Mouse (Mus musculus): ENCODE measurements around the gene Cul1. TPM values are rescaled to one million over a fixed set of nuclear protein-coding genes. Genes with fewer than 3 reads are reported as not detected.

The Cul1 gene
- 61.1 and 67.9 TPM in 2 replicates for polyA plus RNA-seq (2015; fragmentation: Nextera tagmentation; extraction: Ambion mirVana)

DNA sequence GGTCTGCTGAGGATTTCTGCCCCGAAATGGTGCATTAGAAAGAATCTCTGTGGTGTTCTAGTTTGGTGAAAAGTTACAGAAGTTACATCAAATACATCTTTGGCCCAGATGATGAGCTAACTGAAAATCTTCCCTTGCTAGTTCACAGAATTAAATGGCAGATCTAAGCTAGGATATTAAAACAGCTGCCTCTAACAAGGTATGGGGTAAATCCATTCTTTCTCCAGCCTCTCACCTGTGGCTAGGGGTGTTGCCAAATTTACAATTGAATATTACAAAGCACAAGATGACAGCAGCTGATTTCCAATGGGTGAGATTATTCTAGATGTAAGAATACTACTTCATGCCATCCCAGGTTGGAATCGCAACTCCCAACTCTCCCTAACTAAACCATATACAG is at the start of gene Cul1:
Gene Cul1, plus strand, starts transcription at position 301 of the 400 bp plus-strand sequence.
- no peaks in the 10 kb centered on the region for H3K4me1 ChIP-seq (replicated peaks; ENCODE audit: control insufficient read depth, insufficient read depth)
- H3K27ac ChIP-seq (replicated peaks) = peak within 1 kb of the TSS; percentile 99
- WGBS = 41% methylated on average over 2 of the region's 2 CpGs
- H3K36me3 ChIP-seq (ENCODE audit: control insufficient read depth, insufficient read depth, low read length) = no peaks in the 10 kb centered on the region
- peak within 1 kb of the TSS; percentile 83 for H3K4me2 ChIP-seq (replicated peaks; ENCODE audit: low read depth)
- DNase-seq (ENCODE audit: low spot score) = no peak
- TF ChIP-seq EP300 (optimal IDR thresholded peaks at IDR 0.05) (no peak), CTCF (IDR thresholded peaks at IDR 0.05; ENCODE audit: low read depth) (no peak)
- H3K9me3 ChIP-seq (ENCODE audit: control insufficient read depth, low read length) = no peaks in the 10 kb centered on the region
- H3K27me3 ChIP-seq (ENCODE audit: control insufficient read depth, insufficient read depth, low read length) = no peaks in the 10 kb centered on the region
- ATAC-seq (ENCODE audit: low FRiP score, low TSS enrichment) = no peak
- peak within 1 kb of the TSS; percentile 97 for H3K4me3 ChIP-seq (ENCODE audit: low read depth, low read length)
- peak within 1 kb of the TSS; percentile 99 for H3K9ac ChIP-seq (ENCODE audit: low read length)

- Histone ChIP-seq H3K27me3 (ENCODE audit: control insufficient read depth, insufficient read depth, low read length) (no peaks in the 10 kb centered on the region), H3K36me3 (ENCODE audit: control insufficient read depth, insufficient read depth, low read length) (no peaks in the 10 kb centered on the region), H3K27ac (replicated peaks) (no peak overlapping the region), H3K9me3 (ENCODE audit: control insufficient read depth, low read length) (no peaks in the 10 kb centered on the region), H3K4me2 (replicated peaks; ENCODE audit: low read depth) (no peak overlapping the region), H3K9ac (ENCODE audit: low read length) (no peak overlapping the region), H3K4me3 (ENCODE audit: low read depth, low read length) (no peak overlapping the region), H3K4me1 (replicated peaks; ENCODE audit: control insufficient read depth, insufficient read depth) (no peaks in the 10 kb centered on the region)
- WGBS = 67% methylated on average over 11 of the region's 11 CpGs
- ATAC-seq (ENCODE audit: low FRiP score, low TSS enrichment) (no peak), DNase-seq (ENCODE audit: low spot score) (no peak)
- no peak for TF ChIP-seq CTCF (IDR thresholded peaks at IDR 0.05; ENCODE audit: low read depth)
- TF ChIP-seq EP300 (optimal IDR thresholded peaks at IDR 0.05) = no peak
Measured at GRCm38 (mm10) chr6:47404419-47405382, 48.5 kb upstream of the Cul1 start.

GRCm38 (mm10) chr6:47412886-47413606 is 40.2 kb upstream of the Cul1 start:
- Histone ChIP-seq H3K36me3 (ENCODE audit: control insufficient read depth, insufficient read depth, low read length) (no peaks in the 10 kb centered on the region), H3K4me2 (replicated peaks; ENCODE audit: low read depth) (no peak overlapping the region), H3K4me3 (ENCODE audit: low read depth, low read length) (no peak overlapping the region), H3K9ac (ENCODE audit: low read length) (no peak overlapping the region), H3K4me1 (replicated peaks; ENCODE audit: control insufficient read depth, insufficient read depth) (no peaks in the 10 kb centered on the region), H3K9me3 (ENCODE audit: control insufficient read depth, low read length) (no peaks in the 10 kb centered on the region), H3K27ac (replicated peaks) (no peak overlapping the region), H3K27me3 (ENCODE audit: control insufficient read depth, insufficient read depth, low read length) (no peaks in the 10 kb centered on the region)
- TF ChIP-seq EP300 (optimal IDR thresholded peaks at IDR 0.05) (no peak), CTCF (IDR thresholded peaks at IDR 0.05; ENCODE audit: low read depth) (no peak)
- DNase-seq (ENCODE audit: low spot score) (no peak), ATAC-seq (ENCODE audit: low FRiP score, low TSS enrichment) (no peak)
- WGBS = 28% methylated on average over 4 of the region's 4 CpGs

DNA sequence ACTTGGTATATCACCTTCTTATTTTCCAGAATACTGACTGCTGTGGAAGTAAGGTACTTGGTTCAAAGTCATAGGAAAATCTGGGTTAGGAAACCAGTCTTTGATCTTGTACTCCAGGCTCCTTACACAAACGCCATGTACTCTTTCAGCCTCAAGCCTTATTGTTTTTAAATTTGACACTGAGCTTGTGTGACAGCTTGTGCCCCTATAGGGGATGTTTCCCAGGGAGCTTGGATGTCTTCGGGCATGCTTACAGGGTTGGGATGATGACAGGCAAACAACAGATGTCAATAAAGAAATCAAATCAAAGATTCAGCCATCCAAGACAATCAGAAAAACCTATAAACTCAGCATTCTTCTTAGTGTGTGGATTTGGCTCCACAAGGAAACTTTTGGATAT is 39.5 kb upstream of the Cul1 start:
- TF ChIP-seq EP300 (optimal IDR thresholded peaks at IDR 0.05) (no peak), CTCF (IDR thresholded peaks at IDR 0.05; ENCODE audit: low read depth) (no peak)
- H3K4me3 ChIP-seq (ENCODE audit: low read depth, low read length) = no peak overlapping the region
- DNase-seq (ENCODE audit: low spot score) = no peak
- H3K36me3 ChIP-seq (ENCODE audit: control insufficient read depth, insufficient read depth, low read length) = no peaks in the 10 kb centered on the region
- no peak overlapping the region for H3K9ac ChIP-seq (ENCODE audit: low read length)
- H3K27me3 ChIP-seq (ENCODE audit: control insufficient read depth, insufficient read depth, low read length) = no peaks in the 10 kb centered on the region
- no peak overlapping the region for H3K4me2 ChIP-seq (replicated peaks; ENCODE audit: low read depth)
- no peaks in the 10 kb centered on the region for H3K4me1 ChIP-seq (replicated peaks; ENCODE audit: control insufficient read depth, insufficient read depth)
- ATAC-seq (ENCODE audit: low FRiP score, low TSS enrichment) = no peak
- WGBS = 46% methylated on average over 2 of the region's 2 CpGs
- H3K27ac ChIP-seq (replicated peaks) = no peak overlapping the region
- H3K9me3 ChIP-seq (ENCODE audit: control insufficient read depth, low read length) = no peaks in the 10 kb centered on the region

DNA sequence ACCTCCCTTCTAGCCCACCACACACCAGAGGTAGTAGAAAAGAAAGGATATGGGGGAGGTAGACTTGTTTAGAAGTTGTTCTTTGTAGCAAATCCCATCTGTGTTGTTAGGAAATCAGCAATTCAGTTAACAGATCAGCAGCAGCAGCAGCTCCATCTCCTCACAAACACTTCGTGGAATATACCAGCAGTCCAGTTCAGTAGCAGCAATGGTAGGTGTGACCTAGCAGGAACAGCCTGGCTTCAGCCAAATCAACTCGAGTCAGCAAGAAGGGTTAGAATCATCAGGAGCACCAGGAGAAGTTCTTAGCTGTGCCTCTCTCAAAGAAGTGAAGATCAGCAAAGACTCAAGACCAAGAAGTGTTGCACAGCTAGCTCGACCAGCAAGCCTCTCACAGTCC is 34.5 kb upstream of the Cul1 start:
- WGBS = 63% methylated on average over 3 of the region's 3 CpGs
- Histone ChIP-seq H3K9me3 (ENCODE audit: control insufficient read depth, low read length) (no peaks in the 10 kb centered on the region), H3K4me3 (ENCODE audit: low read depth, low read length) (no peak overlapping the region), H3K27ac (replicated peaks) (no peak overlapping the region), H3K36me3 (ENCODE audit: control insufficient read depth, insufficient read depth, low read length) (no peaks in the 10 kb centered on the region), H3K4me1 (replicated peaks; ENCODE audit: control insufficient read depth, insufficient read depth) (no peaks in the 10 kb centered on the region), H3K27me3 (ENCODE audit: control insufficient read depth, insufficient read depth, low read length) (no peaks in the 10 kb centered on the region), H3K9ac (ENCODE audit: low read length) (no peak overlapping the region), H3K4me2 (replicated peaks; ENCODE audit: low read depth) (no peak overlapping the region)
- DNase-seq (ENCODE audit: low spot score) (no peak), ATAC-seq (ENCODE audit: low FRiP score, low TSS enrichment) (no peak)
- TF ChIP-seq CTCF (IDR thresholded peaks at IDR 0.05; ENCODE audit: low read depth) = no peak
- TF ChIP-seq EP300 (optimal IDR thresholded peaks at IDR 0.05) = no peak
